Mouse (Mus musculus) spleen, adult 2 months (tissue): ENCODE data around the gene Avp.

Experiments used
- CTCF ChIP-seq: fragments of 200-500 bp; IDR thresholded peaks from 2 replicates; pipeline ENCODE4 v1.5.1; 2011; ENCODE audit warnings: mild to moderate bottlenecking, inconsistent platforms; ENCODE audit not compliant: insufficient read depth, insufficient read length, insufficient replicate concordance; ENCODE audit errors: extremely low read depth
- POLR2A ChIP-seq: fragments of 200-500 bp; IDR thresholded peaks from 2 replicates; pipeline ENCODE4 v1.6.1; 2011; ENCODE audit warnings: low read depth, low read length, inconsistent platforms

DNA sequence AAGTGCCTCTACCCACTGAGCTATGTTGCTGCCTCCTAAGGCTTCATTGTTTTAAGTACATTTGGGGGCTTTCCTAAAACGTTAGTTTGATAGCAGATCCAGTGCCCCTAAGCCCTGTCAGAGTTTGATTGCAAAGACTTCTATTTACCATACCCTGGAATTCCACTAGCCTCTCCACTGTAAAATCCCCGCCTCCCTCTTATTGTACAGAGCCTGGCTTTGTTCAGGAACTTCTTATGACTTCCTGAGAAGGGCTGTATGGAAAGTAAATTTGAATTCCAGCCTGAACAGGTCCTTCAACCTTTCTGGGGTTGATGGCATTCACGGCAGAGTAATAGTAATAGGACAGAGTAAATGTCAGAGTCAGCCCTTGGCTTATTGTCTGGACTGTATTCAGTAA, 45.5 kb downstream of the Avp start:
- no peak for TF ChIP-seq CTCF
- no peak for TF ChIP-seq POLR2A
